Mouse (Mus musculus): ENCODE measurements around the gene Plpp1. TPM values are rescaled to one million over a fixed set of nuclear protein-coding genes. Genes with fewer than 3 reads are reported as not detected.

Gene Plpp1
- polyA plus RNA-seq, 1 experiment from 2014 or later: 31.5 TPM

- 85% methylated on average over 10 of the region's 10 CpGs for WGBS
- Histone ChIP-seq H3K27me3 (no peaks in the 10 kb centered on the region), H3K4me1 (replicated peaks) (peaks cover 5% of the 10 kb centered on the region; the same call in 1 of the 2 replicates), H3K27ac (no peak overlapping the region), H3K4me2 (no peak overlapping the region), H3K9ac (replicated peaks) (no peak overlapping the region), H3K36me3 (no peaks in the 10 kb centered on the region), H3K9me3 (no peaks in the 10 kb centered on the region), H3K4me3 (replicated peaks) (no peak overlapping the region)
- ATAC-seq (ENCODE audit: insufficient number of reproducible peaks, insufficient read depth, low FRiP score, low TSS enrichment, low read depth): no peak
Observed at GRCm38 (mm10) chr13:112775856-112776255, 24.7 kb upstream of the Plpp1 start.

GRCm38 (mm10) chr13:112778407-112778806 lies 22.2 kb upstream of the Plpp1 start:
- Histone ChIP-seq H3K27me3 (no peaks in the 10 kb centered on the region), H3K36me3 (no peaks in the 10 kb centered on the region), H3K4me1 (replicated peaks) (no peaks in the 10 kb centered on the region), H3K9ac (replicated peaks) (no peak overlapping the region), H3K27ac (no peak overlapping the region), H3K9me3 (no peaks in the 10 kb centered on the region), H3K4me3 (replicated peaks) (no peak overlapping the region), H3K4me2 (no peak overlapping the region)
- WGBS: 90% methylated on average over 5 of the region's 5 CpGs
- no peak for ATAC-seq (ENCODE audit: insufficient number of reproducible peaks, insufficient read depth, low FRiP score, low TSS enrichment, low read depth)

DNA sequence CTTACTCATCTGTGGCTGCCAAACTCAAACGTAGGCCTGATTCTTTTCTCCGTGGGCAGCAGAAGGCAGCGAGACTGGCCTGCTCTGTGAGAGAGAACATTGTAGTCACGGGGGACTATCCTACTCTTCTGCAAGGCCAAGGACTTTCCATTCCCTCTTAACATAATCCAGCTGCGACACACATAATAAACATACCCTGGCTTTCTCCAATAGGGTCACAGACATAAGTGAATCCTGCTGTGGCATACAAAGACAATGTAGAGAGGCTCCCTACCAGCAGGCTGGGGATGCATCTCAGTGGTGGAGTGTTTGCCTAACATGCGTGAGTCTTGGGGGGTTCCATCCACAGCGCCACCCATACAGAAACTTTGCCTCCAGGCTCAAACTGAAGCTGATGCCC lies 15.3 kb upstream of the Plpp1 start:
- no peak for ATAC-seq (ENCODE audit: insufficient number of reproducible peaks, insufficient read depth, low FRiP score, low TSS enrichment, low read depth)
- no peak overlapping the region for H3K27ac ChIP-seq
- no peaks in the 10 kb centered on the region for H3K4me1 ChIP-seq (replicated peaks)
- no peak overlapping the region for H3K9ac ChIP-seq (replicated peaks)
- H3K27me3 ChIP-seq: no peaks in the 10 kb centered on the region
- WGBS: 69% methylated on average over 7 of the region's 7 CpGs
- no peak overlapping the region for H3K4me2 ChIP-seq
- H3K9me3 ChIP-seq: no peaks in the 10 kb centered on the region
- no peak overlapping the region for H3K4me3 ChIP-seq (replicated peaks)
- H3K36me3 ChIP-seq: no peaks in the 10 kb centered on the region

- no peaks in the 10 kb centered on the region for H3K9me3 ChIP-seq
- no peak overlapping the region for H3K4me3 ChIP-seq (replicated peaks)
- H3K27ac ChIP-seq: no peak overlapping the region
- H3K9ac ChIP-seq (replicated peaks): no peak overlapping the region
- no peaks in the 10 kb centered on the region for H3K4me1 ChIP-seq (replicated peaks)
- no peaks in the 10 kb centered on the region for H3K27me3 ChIP-seq
- no peaks in the 10 kb centered on the region for H3K36me3 ChIP-seq
- 88% methylated on average over 3 of the region's 3 CpGs for WGBS
- no peak overlapping the region for H3K4me2 ChIP-seq
- ATAC-seq (ENCODE audit: insufficient number of reproducible peaks, insufficient read depth, low FRiP score, low TSS enrichment, low read depth): no peak
Observed at GRCm38 (mm10) chr13:112786142-112786541, 14.4 kb upstream of the Plpp1 start.

DNA sequence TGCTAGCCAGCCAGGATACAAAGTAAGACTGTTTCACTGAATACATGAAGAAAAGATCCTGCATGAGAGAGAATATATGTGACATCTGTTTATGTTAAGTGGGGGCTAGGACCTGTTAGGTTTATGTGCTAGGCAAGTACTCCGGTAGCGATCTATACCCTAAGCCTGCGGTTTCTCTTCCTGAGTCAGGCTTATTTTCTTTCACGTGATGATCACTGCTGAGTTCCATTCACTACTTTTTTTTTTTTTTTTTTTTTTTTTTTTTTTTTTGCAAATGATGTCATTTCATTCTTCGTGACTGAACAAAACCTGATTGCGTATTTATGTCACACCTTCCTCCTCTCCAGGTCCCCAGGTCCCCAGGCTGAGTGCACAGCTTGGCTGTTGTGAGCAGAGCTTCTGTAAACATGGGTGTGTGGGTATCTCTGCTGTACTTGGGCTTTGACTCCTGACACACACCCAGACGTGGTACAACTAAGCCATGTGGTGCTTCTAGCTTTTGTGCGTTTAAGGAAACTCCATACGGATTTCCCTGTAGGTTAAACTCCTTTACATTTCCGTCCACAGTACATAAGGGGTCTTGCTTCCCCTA lies 13.6 kb upstream of the Plpp1 start:
- Histone ChIP-seq H3K27me3 (no peaks in the 10 kb centered on the region), H3K4me1 (replicated peaks) (no peaks in the 10 kb centered on the region), H3K27ac (no peak overlapping the region), H3K4me2 (no peak overlapping the region), H3K36me3 (no peaks in the 10 kb centered on the region), H3K9ac (replicated peaks) (no peak overlapping the region), H3K4me3 (replicated peaks) (no peak overlapping the region), H3K9me3 (no peaks in the 10 kb centered on the region)
- WGBS: 83% methylated on average over 10 of the region's 10 CpGs
- no peak for ATAC-seq (ENCODE audit: insufficient number of reproducible peaks, insufficient read depth, low FRiP score, low TSS enrichment, low read depth)

- Histone ChIP-seq H3K4me1 (replicated peaks) (no peaks in the 10 kb centered on the region), H3K9ac (replicated peaks) (no peak overlapping the region), H3K27me3 (no peaks in the 10 kb centered on the region), H3K27ac (no peak overlapping the region), H3K4me3 (replicated peaks) (no peak overlapping the region), H3K36me3 (no peaks in the 10 kb centered on the region), H3K9me3 (no peaks in the 10 kb centered on the region), H3K4me2 (no peak overlapping the region)
- ATAC-seq (ENCODE audit: insufficient number of reproducible peaks, insufficient read depth, low FRiP score, low TSS enrichment, low read depth): no peak
- WGBS: 79% methylated on average over 5 of the region's 5 CpGs
Observed at GRCm38 (mm10) chr13:112790774-112791173, 9.8 kb upstream of the Plpp1 start.

GRCm38 (mm10) chr13:112791906-112792305 lies 8.7 kb upstream of the Plpp1 start:
- H3K4me3 ChIP-seq (replicated peaks): no peak overlapping the region
- H3K36me3 ChIP-seq: no peaks in the 10 kb centered on the region
- WGBS: 84% methylated on average over 5 of the region's 5 CpGs
- no peak overlapping the region for H3K9ac ChIP-seq (replicated peaks)
- H3K9me3 ChIP-seq: no peaks in the 10 kb centered on the region
- no peak overlapping the region for H3K4me2 ChIP-seq
- H3K27ac ChIP-seq: no peak overlapping the region
- no peaks in the 10 kb centered on the region for H3K4me1 ChIP-seq (replicated peaks)
- no peak for ATAC-seq (ENCODE audit: insufficient number of reproducible peaks, insufficient read depth, low FRiP score, low TSS enrichment, low read depth)
- H3K27me3 ChIP-seq: no peaks in the 10 kb centered on the region

DNA sequence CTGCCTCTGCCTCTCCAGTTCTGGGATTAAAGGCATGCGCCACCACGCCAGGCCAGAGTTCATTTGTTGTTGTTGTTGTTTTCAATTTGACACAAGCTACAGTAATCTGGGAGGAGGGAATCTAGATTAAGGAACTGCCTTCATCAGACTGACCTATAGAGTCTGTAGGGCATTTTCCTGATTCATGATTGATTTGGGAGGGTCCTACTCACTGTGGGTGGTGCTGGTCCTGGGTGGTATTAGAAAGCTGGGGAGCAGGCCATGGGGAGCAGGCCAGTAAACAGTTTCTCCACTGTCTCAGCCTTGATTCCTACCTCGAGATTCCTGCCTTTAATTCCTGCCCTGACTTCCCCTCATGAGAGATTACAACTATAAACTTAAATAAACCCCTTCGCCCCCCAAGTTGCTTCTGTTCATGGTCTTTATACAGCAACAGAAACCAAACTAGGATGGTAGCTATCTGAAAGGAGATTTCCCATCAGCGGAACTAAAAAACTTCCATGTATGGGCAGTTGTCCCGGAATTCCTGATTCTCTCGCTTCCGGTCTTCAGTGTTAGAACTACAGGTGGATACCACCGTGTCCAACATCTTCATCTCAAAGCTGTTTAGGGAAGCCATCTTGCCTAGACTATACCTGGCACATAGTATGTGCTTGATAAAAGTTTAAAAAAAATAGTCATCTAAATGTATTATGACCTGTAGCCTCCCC lies 2.2 kb upstream of the Plpp1 start:
- no peak overlapping the region for H3K27ac ChIP-seq
- no peak for ATAC-seq (ENCODE audit: insufficient number of reproducible peaks, insufficient read depth, low FRiP score, low TSS enrichment, low read depth)
- no peak overlapping the region for H3K4me3 ChIP-seq (replicated peaks)
- no peaks in the 10 kb centered on the region for H3K36me3 ChIP-seq
- peaks cover 7% of the 10 kb centered on the region; the same call in 1 of the 2 replicates for H3K4me1 ChIP-seq (replicated peaks)
- no peaks in the 10 kb centered on the region for H3K9me3 ChIP-seq
- 93% methylated on average over 9 of the region's 9 CpGs for WGBS
- H3K4me2 ChIP-seq: no peak overlapping the region
- no peaks in the 10 kb centered on the region for H3K27me3 ChIP-seq
- H3K9ac ChIP-seq (replicated peaks): no peak overlapping the region

DNA sequence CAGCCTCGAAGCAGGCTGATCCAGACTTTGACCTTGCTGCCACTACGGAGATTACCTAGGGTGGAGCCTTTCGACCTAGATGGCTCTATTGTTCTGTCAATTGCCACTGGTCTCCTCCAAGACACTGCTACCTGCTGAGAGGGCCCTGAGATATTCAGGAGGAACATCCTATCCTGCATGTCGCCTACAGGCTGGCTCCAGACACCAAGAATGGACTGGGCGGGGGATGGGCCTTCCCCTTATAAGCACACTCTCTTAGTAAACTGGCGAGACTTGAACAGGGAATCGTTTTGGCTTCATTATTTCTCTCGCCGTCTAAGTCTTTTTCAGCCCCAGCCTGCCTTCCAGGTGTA lies 1.7 kb upstream of the Plpp1 start:
- no peak for ATAC-seq (ENCODE audit: insufficient number of reproducible peaks, insufficient read depth, low FRiP score, low TSS enrichment, low read depth)
- WGBS: 79% methylated on average over 9 of the region's 9 CpGs
- Histone ChIP-seq H3K4me3 (replicated peaks) (no peak overlapping the region), H3K9me3 (no peaks in the 10 kb centered on the region), H3K9ac (replicated peaks) (no peak overlapping the region), H3K27me3 (no peaks in the 10 kb centered on the region), H3K4me2 (no peak overlapping the region), H3K27ac (no peak overlapping the region), H3K4me1 (replicated peaks) (peaks cover 7% of the 10 kb centered on the region; the same call in 1 of the 2 replicates), H3K36me3 (no peaks in the 10 kb centered on the region)

GRCm38 (mm10) chr13:112799721-112800241 lies 811 bp upstream of the Plpp1 start:
- Histone ChIP-seq H3K4me2 (no peak overlapping the region), H3K4me3 (replicated peaks) (no peak overlapping the region), H3K9me3 (no peaks in the 10 kb centered on the region), H3K27ac (no peak overlapping the region), H3K9ac (replicated peaks) (no peak overlapping the region), H3K4me1 (replicated peaks) (peaks cover 7% of the 10 kb centered on the region; the same call in 1 of the 2 replicates), H3K27me3 (no peaks in the 10 kb centered on the region), H3K36me3 (no peaks in the 10 kb centered on the region)
- ATAC-seq (ENCODE audit: insufficient number of reproducible peaks, insufficient read depth, low FRiP score, low TSS enrichment, low read depth): no peak
- 81% methylated on average over 8 of the region's 8 CpGs for WGBS

DNA sequence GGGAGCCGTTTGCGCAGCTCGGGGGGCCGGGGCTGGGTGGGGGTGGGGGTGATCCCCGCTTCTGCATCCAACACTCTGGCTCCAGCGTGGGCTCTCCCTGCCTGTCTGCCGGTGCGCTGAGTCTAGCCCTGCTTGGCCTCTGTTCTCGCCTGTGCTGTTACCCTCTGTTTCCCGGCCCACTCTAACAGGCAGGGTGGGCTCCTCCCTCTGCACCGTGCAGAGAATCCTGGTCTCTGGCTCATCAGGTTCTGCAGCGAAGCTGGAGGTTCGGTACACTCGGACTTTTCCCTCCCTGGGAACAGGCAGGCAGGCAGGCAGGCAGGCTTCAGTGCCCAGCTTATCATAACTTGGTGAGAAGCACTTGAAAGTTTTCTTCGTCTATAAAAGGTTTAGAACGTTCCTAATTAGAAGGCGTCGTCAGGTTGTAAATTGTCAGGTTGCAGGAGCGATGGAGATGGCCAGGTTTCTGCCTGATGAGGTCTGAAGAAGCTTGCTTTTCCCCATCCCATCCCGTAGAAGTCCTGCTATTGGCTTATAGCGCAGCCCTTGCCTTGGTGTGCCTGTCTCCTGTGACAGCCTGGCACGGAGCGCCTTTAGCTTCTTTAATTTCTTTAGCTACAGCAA lies 901 bp downstream of the Plpp1 start:
- peak overlapping the region; percentile 85 for H3K4me2 ChIP-seq

More for the DNA sequence above, 901 bp downstream of the Plpp1 start:
- WGBS: 2% methylated on average over 18 of the region's 23 CpGs
- Histone ChIP-seq H3K27me3 (no peaks in the 10 kb centered on the region), H3K36me3 (peaks cover 14% of the 10 kb centered on the region), H3K27ac (peak overlapping the region; percentile 97), H3K4me1 (replicated peaks) (peaks cover 7% of the 10 kb centered on the region; the same call in 1 of the 2 replicates), H3K9me3 (peaks cover 5% of the 10 kb centered on the region; the same call in 1 of the 2 replicates), H3K4me3 (replicated peaks) (peak overlapping the region; percentile 75), H3K9ac (replicated peaks) (peak overlapping the region; percentile 79)
- ATAC-seq (ENCODE audit: insufficient number of reproducible peaks, insufficient read depth, low FRiP score, low TSS enrichment, low read depth): peak; percentile 79; the same call in 1 of the 2 replicates

Measured in limb, embryonic 12.5 days (tissue).